Mouse (Mus musculus): ENCODE measurements at regions not wholly inside any gene's neighbourhood (a gene's known extent, or its start where the extent isn't known, plus 50 kb on each side); places are given as distances from the start of the nearest gene placed in this dataset.

- DNase-seq (ENCODE audit: low spot score), result no peak
These were observed 201.8 kb upstream of the Slc39a10 start for GRCm38 (mm10) chr1:47094498-47094897.

- DNase-seq (ENCODE audit: low spot score), result no peak
These were observed 200.8 kb upstream of the Slc39a10 start for GRCm38 (mm10) chr1:47093289-47093947.

- DNase-seq (ENCODE audit: low spot score), result no peak
These were observed 183.8 kb upstream of the Slc39a10 start for GRCm38 (mm10) chr1:47076423-47076822.

GRCm38 (mm10) chr1:47058149-47058548, 165.5 kb upstream of the Slc39a10 start:
- DNase-seq (ENCODE audit: low spot score), result no peak

GRCm38 (mm10) chr1:47057344-47057743, 164.7 kb upstream of the Slc39a10 start:
- DNase-seq (ENCODE audit: low spot score), result no peak

- no peak for DNase-seq (ENCODE audit: low spot score)
These were observed 158.5 kb upstream of the Slc39a10 start for GRCm38 (mm10) chr1:47051109-47051508.

GRCm38 (mm10) chr1:47050492-47050891, 157.8 kb upstream of the Slc39a10 start:
- DNase-seq (ENCODE audit: low spot score), result no peak

GRCm38 (mm10) chr1:47037576-47037975, 144.9 kb upstream of the Slc39a10 start:
- DNase-seq (ENCODE audit: low spot score), result no peak

- DNase-seq (ENCODE audit: low spot score), result no peak
These were observed 126.7 kb upstream of the Slc39a10 start for GRCm38 (mm10) chr1:47019356-47019755.

- no peak for DNase-seq (ENCODE audit: low spot score)
These were observed 121.9 kb upstream of the Slc39a10 start for GRCm38 (mm10) chr1:47014526-47014925.

- no peak for DNase-seq (ENCODE audit: low spot score)
These were observed 111.1 kb upstream of the Slc39a10 start for GRCm38 (mm10) chr1:47003746-47004145.

GRCm38 (mm10) chr1:46999337-46999736, 106.7 kb upstream of the Slc39a10 start:
- no peak for DNase-seq (ENCODE audit: low spot score)

GRCm38 (mm10) chr1:46985978-46986377, 93.3 kb upstream of the Slc39a10 start:
- DNase-seq (ENCODE audit: low spot score), result no peak

- no peak for DNase-seq (ENCODE audit: low spot score)
These were observed 90.4 kb upstream of the Slc39a10 start for GRCm38 (mm10) chr1:46983093-46983492.

GRCm38 (mm10) chr1:46970470-46970869, 77.8 kb upstream of the Slc39a10 start:
- DNase-seq (ENCODE audit: low spot score), result peak; percentile 79

- no peak for DNase-seq (ENCODE audit: low spot score)
These were observed 75.7 kb upstream of the Slc39a10 start for GRCm38 (mm10) chr1:46968361-46968760.

GRCm38 (mm10) chr1:46966917-46967266, 74.2 kb upstream of the Slc39a10 start:
- no peak for DNase-seq (ENCODE audit: low spot score)

GRCm38 (mm10) chr1:46965996-46966916, 73.6 kb upstream of the Slc39a10 start:
- DNase-seq (ENCODE audit: low spot score), result no peak

GRCm38 (mm10) chr1:46963973-46964727, 71.5 kb upstream of the Slc39a10 start:
- DNase-seq (ENCODE audit: low spot score), result no peak
